Mouse (Mus musculus) kidney, embryonic 14.5 days (tissue): ENCODE measurements around the gene Gm16485. TPM values are rescaled to one million over a fixed set of nuclear protein-coding genes. Genes with fewer than 3 reads are reported as not detected.

ENCODE experiments used
- ATAC-seq: fragments of 200-750 bp; cut with Nextera tagmentation; 2 replicates; pipeline ENCODE4 v1.8.0; 2017; ENCODE audit warnings: moderate number of reproducible peaks, mild to moderate bottlenecking, moderate TSS enrichment, moderate library complexity; ENCODE audit not compliant: low FRiP score, low TSS enrichment
- H3K27ac ChIP-seq: fragments of 300-500 bp; sonication (generic); 2 replicates; pipeline ENCODE4 v1.5.1; 2014; ENCODE audit warnings: low read depth, mild to moderate bottlenecking, low read length, moderate library complexity, mixed read lengths
- H3K27me3 ChIP-seq: fragments of 300-500 bp; sonication (generic); 2 replicates; pipeline ENCODE4 v1.6.1; 2014; ENCODE audit warnings: mild to moderate bottlenecking, low read length; ENCODE audit not compliant: control insufficient read depth, insufficient read depth
- H3K36me3 ChIP-seq: fragments of 300-500 bp; sonication (generic); 2 replicates; pipeline ENCODE4 v1.6.1; 2014; ENCODE audit warnings: low read length, mixed read lengths; ENCODE audit not compliant: control insufficient read depth, insufficient read depth
- H3K4me1 ChIP-seq: fragments of 300-500 bp; sonication (generic); 2 replicates; pipeline ENCODE4 v1.6.1; 2014; ENCODE audit warnings: low read length, mixed read lengths; ENCODE audit not compliant: control insufficient read depth, insufficient read depth
- H3K4me2 ChIP-seq: fragments of 300-500 bp; sonication (generic); replicated peaks from 2 replicates; pipeline ENCODE4 v1.6.1; 2014; ENCODE audit warnings: low read depth, mild to moderate bottlenecking, low read length
- H3K4me3 ChIP-seq: fragments of 300-500 bp; sonication (generic); 2 replicates; pipeline ENCODE4 v1.5.1; 2014; ENCODE audit warnings: mild to moderate bottlenecking, low read length
- H3K9ac ChIP-seq: fragments of 300-500 bp; sonication (generic); 2 replicates; pipeline ENCODE4 v1.6.1; 2014; ENCODE audit warnings: low read depth, mild to moderate bottlenecking, low read length, moderate library complexity
- H3K9me3 ChIP-seq: fragments of 300-500 bp; sonication (generic); 2 replicates; pipeline ENCODE4 v1.6.1; 2016; ENCODE audit warnings: low read length; ENCODE audit not compliant: control insufficient read depth
- WGBS: fragments of 180-500 bp; shearing (Covaris S2); extraction: QIAGEN DNeasy Blood & Tissue Kit; methylation state at CpG from one replicate; pipeline ENCODE4 v1.1.7; 2014; 5-methylcytosine and 5-hydroxymethylcytosine counted together
- polyA plus RNA-seq: library from polyadenylated mRNA; unstranded; fragments of >200 nt; fragmentation: Nextera tagmentation; extraction: Ambion mirVana; gene quantifications from 2 replicates; pipeline ENCODE4 v1.2.1, GENCODE M21; 2014

Gene Gm16485
- polyA plus RNA-seq: 0.06 and 0.08 TPM in 2 replicates

DNA sequence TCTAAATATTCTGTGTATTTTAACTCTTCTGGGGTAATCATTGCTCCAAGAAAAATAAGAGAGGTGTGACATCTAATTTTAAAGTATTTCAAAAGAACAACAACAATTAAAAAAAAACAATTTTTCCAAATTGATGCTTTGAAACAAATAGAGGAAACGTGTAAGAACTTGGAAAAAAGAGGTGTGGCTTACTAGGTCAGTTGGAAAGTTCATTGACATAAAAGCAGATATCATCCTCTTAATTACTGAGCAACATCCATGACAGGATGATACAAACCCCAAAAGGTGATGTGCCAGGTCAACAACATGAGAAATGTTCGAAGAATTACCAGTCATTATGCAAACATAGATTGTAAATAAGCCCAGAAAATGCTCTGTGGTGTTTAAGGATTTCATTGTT is at the start of gene Gm16485:
TSS of gene Gm16485 (plus strand) at position 301 of the 400 bp plus-strand sequence.
- WGBS: 69% methylated on average over 2 of the region's 2 CpGs
- H3K27ac ChIP-seq: no peak within 1 kb of the TSS

DNA sequence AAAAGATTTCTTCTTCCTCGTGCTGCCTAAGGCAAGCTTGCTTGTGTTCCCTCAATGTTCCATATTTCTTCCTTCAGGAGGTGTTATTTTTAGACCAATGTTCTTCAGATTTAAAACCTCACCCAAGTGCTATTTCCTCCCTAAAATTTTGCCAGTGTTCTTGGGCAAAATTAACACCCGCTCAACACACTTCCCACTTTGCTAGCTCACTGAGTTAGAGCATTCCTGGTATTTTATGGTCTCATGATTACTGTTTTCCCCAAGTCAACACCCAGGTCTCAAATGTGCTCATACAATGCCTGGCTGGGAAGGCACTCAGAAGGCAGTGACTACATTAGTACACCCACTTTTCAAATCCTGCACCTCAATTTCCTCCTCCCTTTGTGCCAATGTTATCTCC is 44.0 kb upstream of the Gm16485 start:
- ATAC-seq: no peak

More for the DNA sequence above, at the start of gene Gm16485:
- ATAC-seq: no peak
- no peaks in the 10 kb centered on the region for H3K36me3 ChIP-seq
- no peak within 1 kb of the TSS for H3K4me3 ChIP-seq
- no peaks in the 10 kb centered on the region for H3K4me1 ChIP-seq
- no peak within 1 kb of the TSS for H3K9ac ChIP-seq
- no peak within 1 kb of the TSS for H3K4me2 ChIP-seq
- H3K9me3 ChIP-seq: no peaks in the 10 kb centered on the region
- H3K27me3 ChIP-seq: no peaks in the 10 kb centered on the region

DNA sequence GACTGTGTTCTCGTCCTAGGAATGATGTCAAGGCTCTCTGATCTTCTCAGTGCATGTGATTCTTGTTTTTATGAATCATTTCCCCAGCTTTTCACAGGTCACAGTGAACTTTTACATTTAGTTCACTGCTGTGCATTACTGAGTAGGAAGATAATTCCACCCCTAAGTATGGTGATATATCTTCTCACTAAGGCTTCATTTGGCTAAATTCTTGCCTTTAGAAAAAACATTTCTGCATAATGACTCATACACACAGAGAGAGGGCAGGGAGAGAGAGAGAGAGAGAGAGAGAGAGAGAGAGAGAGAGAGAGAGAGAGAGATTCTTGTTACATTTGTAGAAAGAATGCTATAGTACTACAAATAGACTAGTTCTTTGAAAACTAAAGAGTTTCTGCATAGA is 33.8 kb upstream of the Gm16485 start:
- no peak for ATAC-seq
- no peak overlapping the region for H3K9ac ChIP-seq
- H3K27me3 ChIP-seq: no peaks in the 10 kb centered on the region
- H3K27ac ChIP-seq: no peak overlapping the region
- no peak overlapping the region for H3K4me2 ChIP-seq
- H3K4me3 ChIP-seq: no peak overlapping the region
- no peaks in the 10 kb centered on the region for H3K36me3 ChIP-seq
- WGBS: 34% methylated on average over 1 of the region's 1 CpGs
- H3K9me3 ChIP-seq: no peaks in the 10 kb centered on the region
- H3K4me1 ChIP-seq: no peaks in the 10 kb centered on the region

More for the DNA sequence above, 44.0 kb upstream of the Gm16485 start:
- Histone ChIP-seq H3K9ac (no peak overlapping the region), H3K4me1 (no peaks in the 10 kb centered on the region), H3K27me3 (no peaks in the 10 kb centered on the region), H3K4me2 (no peak overlapping the region), H3K9me3 (no peaks in the 10 kb centered on the region), H3K27ac (no peak overlapping the region), H3K4me3 (no peak overlapping the region), H3K36me3 (no peaks in the 10 kb centered on the region)
- WGBS: 73% methylated on average over 2 of the region's 2 CpGs

DNA sequence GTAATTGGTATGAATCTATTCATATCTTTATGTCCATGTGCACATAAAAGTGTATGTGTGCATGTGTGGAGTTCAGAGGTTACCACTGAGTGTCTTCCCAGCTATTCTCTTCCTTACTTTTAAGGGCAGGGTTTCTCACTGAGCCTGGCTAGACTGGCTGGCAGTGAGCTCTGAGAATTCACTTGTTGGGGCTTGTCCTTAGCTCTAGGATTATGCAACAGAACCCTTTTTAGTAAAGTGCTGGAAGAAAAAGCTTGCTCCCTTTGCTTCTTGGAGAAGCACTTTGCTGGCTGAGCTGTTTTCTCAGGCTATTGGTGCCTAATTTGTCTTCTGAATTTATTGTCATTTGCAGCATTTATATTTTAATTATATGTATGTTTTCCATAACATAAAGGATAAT is 18.3 kb upstream of the Gm16485 start:
- no peak for ATAC-seq
- H3K9me3 ChIP-seq: no peaks in the 10 kb centered on the region

DNA sequence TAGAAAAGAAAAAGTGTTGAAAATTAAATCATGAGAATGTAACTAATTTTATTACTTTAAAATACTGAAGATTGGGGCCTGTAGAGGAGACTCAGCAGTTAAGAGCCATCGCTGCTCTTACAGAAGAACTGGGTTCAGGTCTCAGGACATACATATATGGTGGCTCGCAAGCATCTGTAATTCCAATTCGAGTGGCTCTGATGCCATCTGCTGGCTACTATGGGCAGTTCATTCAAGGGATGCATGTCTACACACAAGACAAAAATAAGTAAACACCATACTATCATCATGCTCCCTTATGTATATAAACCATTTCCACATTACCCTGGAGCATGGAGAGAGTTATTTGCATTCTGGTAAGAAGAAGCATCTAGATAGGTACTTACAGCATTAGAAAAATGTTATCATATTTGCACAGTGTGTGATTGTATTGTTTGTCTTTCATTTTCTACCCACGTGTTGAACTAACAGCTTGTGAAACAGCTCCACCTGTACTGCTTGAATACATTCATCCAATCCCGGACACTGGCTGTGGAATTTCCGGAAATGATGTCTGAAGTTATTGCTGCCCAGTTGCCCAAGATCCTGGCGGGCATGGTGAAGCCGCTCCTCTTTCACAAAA is 7.0 kb upstream of the Gm16485 start:
- Histone ChIP-seq H3K27me3 (no peaks in the 10 kb centered on the region), H3K36me3 (no peaks in the 10 kb centered on the region), H3K9me3 (no peaks in the 10 kb centered on the region), H3K4me3 (no peak overlapping the region), H3K27ac (no peak overlapping the region), H3K4me2 (no peak overlapping the region), H3K9ac (no peak overlapping the region), H3K4me1 (no peaks in the 10 kb centered on the region)
- 69% methylated on average over 8 of the region's 8 CpGs for WGBS
- ATAC-seq: peak; percentile 46; the same call in 1 of the 2 replicates

More for the DNA sequence above, 18.3 kb upstream of the Gm16485 start:
- Histone ChIP-seq H3K27ac (no peak overlapping the region), H3K4me3 (no peak overlapping the region), H3K36me3 (no peaks in the 10 kb centered on the region), H3K4me1 (no peaks in the 10 kb centered on the region), H3K9ac (no peak overlapping the region), H3K4me2 (no peak overlapping the region), H3K27me3 (no peaks in the 10 kb centered on the region)

DNA sequence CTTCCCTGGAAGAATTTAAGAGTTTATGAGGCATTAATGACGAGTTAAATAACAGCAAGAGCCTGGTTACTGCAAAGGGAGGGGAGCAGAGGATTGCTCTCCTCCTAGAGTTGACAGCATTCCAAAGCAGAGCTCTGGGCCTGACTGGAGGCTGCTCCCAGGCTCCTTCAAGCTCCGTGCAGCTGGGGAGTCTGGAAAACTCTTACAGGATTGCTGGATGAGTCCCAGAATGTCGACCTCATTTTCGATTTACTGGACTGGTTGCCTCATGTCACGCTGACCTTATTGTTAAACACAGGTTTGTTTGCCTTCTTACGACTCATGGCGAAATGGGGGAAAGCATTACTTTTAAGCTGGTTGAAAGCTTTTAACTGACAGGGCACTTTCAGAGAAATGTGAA is 1.4 kb upstream of the Gm16485 start:
- no peak overlapping the region for H3K4me2 ChIP-seq
- H3K27me3 ChIP-seq: no peaks in the 10 kb centered on the region
- H3K36me3 ChIP-seq: no peaks in the 10 kb centered on the region
- 29% methylated on average over 7 of the region's 7 CpGs for WGBS
- no peaks in the 10 kb centered on the region for H3K9me3 ChIP-seq
- no peaks in the 10 kb centered on the region for H3K4me1 ChIP-seq
- no peak overlapping the region for H3K4me3 ChIP-seq
- no peak overlapping the region for H3K9ac ChIP-seq
- no peak overlapping the region for H3K27ac ChIP-seq
- ATAC-seq: no peak; the same call in 1 of the 2 replicates

DNA sequence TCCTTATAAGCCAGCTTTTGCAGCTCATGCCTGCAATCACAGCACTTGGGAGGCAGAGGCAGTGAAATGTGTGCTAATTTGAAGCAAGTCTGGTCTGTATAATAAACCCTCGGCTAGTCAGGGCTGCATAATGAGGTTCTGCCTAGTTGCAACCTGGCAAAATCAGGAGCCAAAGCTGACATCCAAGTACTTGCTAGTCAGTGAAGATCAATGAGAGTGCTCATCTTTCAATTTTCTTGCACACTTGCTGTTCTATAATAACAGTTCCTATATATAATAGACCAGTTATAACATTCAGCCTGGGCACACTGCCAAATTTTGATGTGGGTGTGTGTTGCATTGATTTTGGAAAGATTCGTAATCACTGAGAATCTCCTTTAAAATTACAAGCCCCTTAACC is 6.2 kb downstream of the Gm16485 start:
- no peak overlapping the region for H3K27ac ChIP-seq
- H3K9ac ChIP-seq: no peak overlapping the region
- no peaks in the 10 kb centered on the region for H3K9me3 ChIP-seq
- H3K4me1 ChIP-seq: no peaks in the 10 kb centered on the region
- no peak overlapping the region for H3K4me3 ChIP-seq
- H3K36me3 ChIP-seq: no peaks in the 10 kb centered on the region
- no peak overlapping the region for H3K4me2 ChIP-seq
- H3K27me3 ChIP-seq: no peaks in the 10 kb centered on the region
- 38% methylated on average over 2 of the region's 2 CpGs for WGBS
- ATAC-seq: no peak

DNA sequence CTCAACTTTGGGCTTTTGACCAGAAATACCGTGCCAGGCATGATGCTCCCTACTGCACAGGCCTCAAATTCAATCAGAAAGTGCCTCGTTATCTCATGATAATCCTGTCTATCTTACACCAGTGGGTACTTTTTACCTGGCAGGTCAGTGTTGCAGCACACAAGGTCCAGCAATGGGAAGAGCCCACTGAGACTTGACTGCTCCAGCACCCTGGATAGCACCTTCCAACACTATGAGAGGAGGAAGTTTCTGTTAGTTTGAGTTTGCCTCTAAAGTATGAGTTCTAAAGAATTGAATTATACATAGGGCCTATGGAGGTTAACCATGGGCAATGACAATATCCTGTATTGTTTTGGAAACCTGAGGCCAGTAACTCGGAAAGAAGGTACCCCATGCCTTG is 10.7 kb downstream of the Gm16485 start:
- H3K4me3 ChIP-seq: no peak overlapping the region

DNA sequence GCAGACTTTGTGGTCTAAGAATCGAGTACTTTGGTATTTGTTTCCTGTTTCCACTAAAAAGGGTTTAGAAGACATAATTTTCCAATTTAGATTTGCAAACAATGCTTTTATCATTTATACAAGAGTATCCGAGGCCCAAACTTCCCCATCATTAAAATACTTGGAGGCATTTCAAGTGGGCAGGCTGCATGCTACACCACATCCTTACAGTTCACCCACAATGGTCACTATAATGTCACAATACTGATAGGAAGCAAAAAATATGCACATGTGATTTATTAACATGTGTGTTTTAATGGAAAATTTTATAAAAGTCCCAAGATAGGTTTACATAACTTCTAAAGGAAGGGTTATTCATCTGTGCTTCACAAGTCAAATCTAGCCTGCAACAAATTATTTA is 24.9 kb downstream of the Gm16485 start:
- Histone ChIP-seq H3K9ac (no peak overlapping the region), H3K36me3 (peaks cover 3% of the 10 kb centered on the region; the same call in 1 of the 2 replicates), H3K27me3 (no peaks in the 10 kb centered on the region), H3K9me3 (peaks cover under 1% of the 10 kb centered on the region; the same call in 1 of the 2 replicates), H3K27ac (no peak overlapping the region), H3K4me3 (no peak overlapping the region), H3K4me2 (no peak overlapping the region), H3K4me1 (no peaks in the 10 kb centered on the region)
- WGBS: 87% methylated on average over 2 of the region's 2 CpGs
- no peak for ATAC-seq

More for the DNA sequence above, 10.7 kb downstream of the Gm16485 start:
- no peak overlapping the region for H3K27ac ChIP-seq
- H3K36me3 ChIP-seq: no peaks in the 10 kb centered on the region
- no peak for ATAC-seq
- H3K4me2 ChIP-seq: no peak overlapping the region
- 80% methylated on average over 3 of the region's 3 CpGs for WGBS
- no peaks in the 10 kb centered on the region for H3K4me1 ChIP-seq
- no peaks in the 10 kb centered on the region for H3K27me3 ChIP-seq
- no peak overlapping the region for H3K9ac ChIP-seq
- H3K9me3 ChIP-seq: no peaks in the 10 kb centered on the region
